Mouse (Mus musculus): Measurements from ENCODE around the gene Paqr9.

- TF ChIP-seq EP300 (IDR thresholded peaks at IDR 0.05; ENCODE audit: low read depth): no peak
- TF ChIP-seq CTCF (IDR thresholded peaks at IDR 0.05; ENCODE audit: low read depth): no peak
Measured at GRCm38 (mm10) chr9:95574116-95574515, 14.7 kb downstream of the Paqr9 start.
